In genomic region chr4:120162586-120162985, GRCm38 (mm10) we compare ENCODE assay signal across 24 mouse cellular contexts. TPM values are rescaled to one million over a fixed set of nuclear protein-coding genes. Genes with fewer than 3 reads are reported as not detected.
DNase-seq lines count a peak whose midpoint lies in the region; ATAC-seq lines count a peak whose summit lies in the region.
"Had no signal": no experiment of that assay in that cellular context is flagged by ENCODE, and none has a peak within 500 bp of the region (broad histone marks: within the 10 kb centered on the region; RNA-seq: fewer than 3 reads in every experiment).

No protein-coding gene starts in this region.

- H3K27me3 ChIP-seq in embryonic facial prominence, embryonic 13.5 days: no peaks in the 10 kb centered on the region; the same call in 1 of the 2 replicates
- H3K27me3 ChIP-seq in embryonic facial prominence, embryonic 10.5 days (replicated peaks; ENCODE audit: low read depth, poor library complexity, severe bottlenecking): peaks cover 42% of the 10 kb centered on the region
- no peaks in the 10 kb centered on the region for H3K27me3 ChIP-seq in embryonic facial prominence, embryonic 14.5 days (replicated peaks; ENCODE audit: control insufficient read depth, insufficient read depth, low read length)
- H3K27me3 ChIP-seq in intestine, embryonic 16.5 days (replicated peaks; ENCODE audit: control insufficient read depth, insufficient read depth, low read length): no peaks in the 10 kb centered on the region
- no peaks in the 10 kb centered on the region for H3K27me3 ChIP-seq in stomach, embryonic 14.5 days (ENCODE audit: control insufficient read depth, insufficient read depth, low read length)

- DNase-seq in embryonic facial prominence, embryonic 10.5 days (ENCODE audit: low spot score): no peak
- DNase-seq in embryonic facial prominence, embryonic 14.5 days (ENCODE audit: low spot score): no peak
- DNase-seq in urinary bladder, postnatal 36 days (ENCODE audit: low spot score in 2 of 2): no peak
- DNase-seq in layer of hippocampus, postnatal 14 days (ENCODE audit: low spot score in 2 of 2): no peak
- no peak for DNase-seq in kidney, adult 18-20 months
- DNase-seq: embryo, embryonic 11 days; gastrocnemius, adult 2 months; gastrocnemius, postnatal 25 days had no signal

- H3K36me3 ChIP-seq in embryonic facial prominence, embryonic 13.5 days: no peaks in the 10 kb centered on the region
- no peaks in the 10 kb centered on the region for H3K36me3 ChIP-seq in embryonic facial prominence, embryonic 10.5 days (replicated peaks)
- no peaks in the 10 kb centered on the region for H3K36me3 ChIP-seq in embryonic facial prominence, embryonic 14.5 days (ENCODE audit: control insufficient read depth, insufficient read depth, low read length)
- H3K36me3 ChIP-seq in intestine, embryonic 16.5 days (ENCODE audit: control insufficient read depth, insufficient read depth, low read length): no peaks in the 10 kb centered on the region
- H3K36me3 ChIP-seq in stomach, embryonic 14.5 days (ENCODE audit: control insufficient read depth, insufficient read depth, low read length): no peaks in the 10 kb centered on the region
- H3K36me3 ChIP-seq: embryonic facial prominence, embryonic 12.5 days; forebrain, embryonic 10.5 days; hindbrain, embryonic 12.5 days had no signal

- peak overlapping the region; percentile 48 for H3K4me2 ChIP-seq in embryonic facial prominence, embryonic 13.5 days
- peak overlapping the region; percentile 44; the same call in 1 of the 2 replicates for H3K4me2 ChIP-seq in embryonic facial prominence, embryonic 14.5 days (ENCODE audit: low read depth, low read length)
- H3K4me2 ChIP-seq in intestine, embryonic 16.5 days (ENCODE audit: low read depth, low read length): peak overlapping the region; percentile 58
- H3K4me2 ChIP-seq in stomach, embryonic 14.5 days (replicated peaks; ENCODE audit: low read depth, low read length): 0 out of 2 replicates have a peak overlapping the region, but pooled peaks have one; percentile 5
- H3K4me2 ChIP-seq: embryonic facial prominence, embryonic 12.5 days; hindbrain, embryonic 12.5 days had no signal

- H3K4me1 ChIP-seq in embryonic facial prominence, embryonic 13.5 days: peaks cover 41% of the 10 kb centered on the region
- H3K4me1 ChIP-seq in embryonic facial prominence, embryonic 10.5 days: peaks cover 19% of the 10 kb centered on the region
- peaks cover 27% of the 10 kb centered on the region for H3K4me1 ChIP-seq in embryonic facial prominence, embryonic 14.5 days (ENCODE audit: control insufficient read depth, insufficient read depth, low read length)
- peaks cover 52% of the 10 kb centered on the region for H3K4me1 ChIP-seq in intestine, embryonic 16.5 days (ENCODE audit: control insufficient read depth, insufficient read depth, low read length)
- peaks cover 15% of the 10 kb centered on the region; the same call in 1 of the 2 replicates for H3K4me1 ChIP-seq in stomach, embryonic 14.5 days (ENCODE audit: control insufficient read depth, insufficient read depth, low read length)
- H3K4me1 ChIP-seq: embryonic facial prominence, embryonic 12.5 days had no signal

- 0 out of 2 replicates have a peak overlapping the region, but pooled peaks have one; percentile 4 for H3K27ac ChIP-seq in embryonic facial prominence, embryonic 13.5 days
- H3K27ac ChIP-seq in embryonic facial prominence, embryonic 10.5 days (replicated peaks): no peak overlapping the region
- peak overlapping the region; percentile 61; the same call in 1 of the 2 replicates for H3K27ac ChIP-seq in embryonic facial prominence, embryonic 14.5 days (replicated peaks; ENCODE audit: low read depth, low read length)
- no peak overlapping the region for H3K27ac ChIP-seq in intestine, embryonic 16.5 days (ENCODE audit: low read length)
- peak overlapping the region; percentile 15; the same call in 1 of the 2 replicates for H3K27ac ChIP-seq in stomach, embryonic 14.5 days (ENCODE audit: low read length)
- H3K27ac ChIP-seq: embryonic facial prominence, embryonic 12.5 days; gastrocnemius, adult 2 months; hindbrain, embryonic 12.5 days had no signal

- H3K9ac ChIP-seq in embryonic facial prominence, embryonic 13.5 days: no peak overlapping the region
- no peak overlapping the region for H3K9ac ChIP-seq in embryonic facial prominence, embryonic 14.5 days (ENCODE audit: low read depth, low read length)
- H3K9ac ChIP-seq in intestine, embryonic 16.5 days (ENCODE audit: low read depth, low read length): no peak overlapping the region
- H3K9ac ChIP-seq in stomach, embryonic 14.5 days (replicated peaks; ENCODE audit: low read depth, low read length): no peak overlapping the region
- H3K9ac ChIP-seq: embryonic facial prominence, embryonic 12.5 days; hindbrain, embryonic 12.5 days had no signal

- H3K4me3 ChIP-seq in embryonic facial prominence, embryonic 13.5 days: no peak overlapping the region
- no peak overlapping the region for H3K4me3 ChIP-seq in embryonic facial prominence, embryonic 10.5 days
- no peak overlapping the region; the same call in 1 of the 2 replicates for H3K4me3 ChIP-seq in embryonic facial prominence, embryonic 14.5 days (ENCODE audit: low read depth, low read length)
- H3K4me3 ChIP-seq in intestine, embryonic 16.5 days (ENCODE audit: low read length): peak overlapping the region; percentile 9; the same call in 1 of the 2 replicates
- H3K4me3 ChIP-seq in stomach, embryonic 14.5 days (ENCODE audit: low read depth, low read length): no peak overlapping the region
- H3K4me3 ChIP-seq: embryonic facial prominence, embryonic 12.5 days; erythroblast, embryonic 14.5 days; forebrain, embryonic 10.5 days; gastrocnemius, adult 2 months; hindbrain, embryonic 12.5 days had no signal

- H3K9me3 ChIP-seq in embryonic facial prominence, embryonic 13.5 days: no peaks in the 10 kb centered on the region
- H3K9me3 ChIP-seq in embryonic facial prominence, embryonic 10.5 days: no peaks in the 10 kb centered on the region
- H3K9me3 ChIP-seq in embryonic facial prominence, embryonic 14.5 days (ENCODE audit: control insufficient read depth, low read length): no peaks in the 10 kb centered on the region
- H3K9me3 ChIP-seq in intestine, embryonic 16.5 days (ENCODE audit: control insufficient read depth, low read length): no peaks in the 10 kb centered on the region
- H3K9me3 ChIP-seq in stomach, embryonic 14.5 days (ENCODE audit: control insufficient read depth, low read depth, low read length): no peaks in the 10 kb centered on the region
- H3K9me3 ChIP-seq: embryonic facial prominence, embryonic 12.5 days; forebrain, embryonic 10.5 days; hindbrain, embryonic 12.5 days had no signal

- ATAC-seq in embryonic facial prominence, embryonic 13.5 days (ENCODE audit: insufficient number of reproducible peaks, insufficient read depth, low FRiP score, low TSS enrichment, low read depth): no peak
- no peak for ATAC-seq in embryonic facial prominence, embryonic 14.5 days (ENCODE audit: low read depth)
- ATAC-seq in intestine, embryonic 16.5 days: no peak
- ATAC-seq in stomach, embryonic 14.5 days (ENCODE audit: insufficient number of reproducible peaks, insufficient read depth, low FRiP score, low read depth): no peak

- WGBS in embryonic facial prominence, embryonic 13.5 days: 62% methylated on average over 8 of the region's 8 CpGs
- 92% methylated on average over 8 of the region's 8 CpGs for WGBS in embryonic facial prominence, embryonic 10.5 days
- 64% methylated on average over 8 of the region's 8 CpGs for WGBS in embryonic facial prominence, embryonic 14.5 days
- WGBS in intestine, embryonic 16.5 days: 68% methylated on average over 8 of the region's 8 CpGs
- WGBS in stomach, embryonic 14.5 days: 63% methylated on average over 8 of the region's 8 CpGs

RNA-seq across cellular contexts. Expression of gene Edn2, which starts 1.6 kb away (rescaled TPM):
- polyA plus RNA-seq in embryonic facial prominence, embryonic 13.5 days (2015; fragmentation: Nextera tagmentation; extraction: Ambion mirVana): 6.8 and 8.0 TPM in 2 replicates
- not detected in 2 replicates for polyA plus RNA-seq in embryonic facial prominence, embryonic 10.5 days (2016; fragmentation: Nextera tagmentation; extraction: Ambion mirVana)
- 3.0 and 4.0 TPM in 2 replicates for polyA plus RNA-seq in embryonic facial prominence, embryonic 14.5 days (2014; fragmentation: Nextera tagmentation; extraction: Ambion mirVana)
- 5.3 and 5.8 TPM in 2 replicates for polyA plus RNA-seq in intestine, embryonic 16.5 days (2015; fragmentation: Nextera tagmentation; extraction: Ambion mirVana)
- 3.0 and 3.9 TPM in 2 replicates for polyA plus RNA-seq in stomach, embryonic 14.5 days (2014; fragmentation: Nextera tagmentation; extraction: Ambion mirVana)
- total RNA-seq in layer of hippocampus, postnatal 14 days (2021): not detected
- total RNA-seq: adrenal gland, postnatal 10 days; common myeloid progenitor, adult 5-6 weeks; gastrocnemius, adult 2 months; gastrocnemius, postnatal 25 days; granulocyte monocyte progenitor cell, adult 5-6 weeks; heart, adult 8-10 months; heart, postnatal 10 days; heart, postnatal 4 days; MEL had no signal
- polyA plus RNA-seq: C2C12; erythroblast, embryonic 14.5 days; forebrain, embryonic 10.5 days; hindbrain, embryonic 12.5 days; hindbrain, embryonic 16.5 days had no signal

Comparison
In these comparisons a context has a peak if more than half of its experiments do, and no peak if none do; other contexts are left out.
1. H3K27ac ChIP-seq: peak in embryonic facial prominence, embryonic 13.5 days (single experiment), embryonic facial prominence, embryonic 14.5 days (single experiment) and stomach, embryonic 14.5 days (single experiment); none in embryonic facial prominence, embryonic 10.5 days (single experiment) and intestine, embryonic 16.5 days (single experiment).
2. H3K4me2 ChIP-seq: peak in every context shown above with its lines; median percentile 58 in intestine, embryonic 16.5 days; 48 in embryonic facial prominence, embryonic 13.5 days; 44 in embryonic facial prominence, embryonic 14.5 days; 5 in stomach, embryonic 14.5 days.